Mouse (Mus musculus) colon, adult 2 months (tissue): ENCODE data around the gene Mlxip. TPM values are rescaled to one million over a fixed set of nuclear protein-coding genes. Genes with fewer than 3 reads are reported as not detected.

ENCODE experiments used
- polyA plus RNA-seq: library from polyadenylated mRNA; depleted of rRNA; stranded (reverse); fragments of >200 nt; gene quantifications from 2 replicates; pipeline ENCODE4 v1.2.3, GENCODE M21; 2012; rRNA removed

The Mlxip gene
- polyA plus RNA-seq = 53.0 and 82.7 TPM in 2 replicates

DNA sequence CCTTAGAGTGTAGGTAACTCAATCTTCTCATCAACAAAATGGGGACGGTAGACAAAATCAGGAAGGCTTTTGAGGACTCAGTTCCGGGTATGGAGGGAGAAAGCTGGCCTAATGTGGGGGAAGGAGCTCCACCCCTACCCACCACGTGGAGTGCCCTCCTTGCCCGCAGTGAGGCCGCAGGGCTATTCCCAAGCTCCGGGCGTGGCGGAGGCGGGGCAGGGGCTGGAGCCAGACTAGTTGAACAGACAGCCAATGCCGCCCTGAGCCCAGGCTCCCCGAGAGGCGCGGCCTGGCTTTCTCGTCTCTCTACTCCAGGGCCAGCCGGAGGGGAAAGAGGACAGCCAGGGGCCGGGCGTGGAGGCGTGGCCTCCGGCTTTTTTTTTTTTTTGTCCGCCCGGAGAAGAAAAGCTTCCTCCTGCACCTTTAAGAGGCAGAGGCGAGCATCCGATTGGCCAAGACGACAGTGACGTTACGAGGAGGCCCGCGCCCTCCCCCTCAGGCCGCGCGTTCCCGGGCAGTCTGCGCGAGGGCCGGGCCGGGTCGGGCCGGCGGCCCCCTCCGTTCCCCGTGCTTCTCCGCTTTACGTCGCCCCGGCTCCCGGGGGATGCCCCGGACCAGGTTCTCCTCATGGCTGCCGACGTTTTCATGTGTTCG, at the start of gene Mlxip:
TSS of gene Mlxip (plus strand) at position 496 of the 654 bp plus-strand sequence.

GRCm38 (mm10) chr5:123489112-123489785, 94.7 kb downstream of the Mlxip start, which contains the start of the genes Lrrc43 and Il31:
Gene Lrrc43 (plus strand): TSS chr5:123489305.
Gene Il31 (minus strand): TSS chr5:123489489.

Other genes with a start within 250 kb of the Mlxip start
- gene Psmd9, start 225.4 kb upstream of the Mlxip start, polyA plus RNA-seq = 20.2 and 21.1 TPM in 2 replicates
- 110 and 112 TPM in 2 replicates for gene Hpd, start 212.1 kb upstream of the Mlxip start, polyA plus RNA-seq
- gene Wdr66, start 142.7 kb upstream of the Mlxip start, polyA plus RNA-seq = 0.66 and 0.76 TPM in 2 replicates
- gene Bcl7a, start 51.0 kb upstream of the Mlxip start, polyA plus RNA-seq = 4.5 and 4.9 TPM in 2 replicates
- gene Lrrc43, start 94.5 kb downstream of the Mlxip start, polyA plus RNA-seq = not detected in 2 replicates
- gene Il31, start 94.7 kb downstream of the Mlxip start, polyA plus RNA-seq = not detected in 2 replicates
- 0.33 TPM in 1 of 2 replicates, not detected in the other for gene B3gnt4, start 115.7 kb downstream of the Mlxip start, polyA plus RNA-seq
- gene Diablo, start 129.4 kb downstream of the Mlxip start, polyA plus RNA-seq = 37.9 and 38.2 TPM in 2 replicates
- gene Gm49027, start 130.7 kb downstream of the Mlxip start, polyA plus RNA-seq = 19.5 and 21.7 TPM in 2 replicates
- gene Vps33a, start 178.2 kb downstream of the Mlxip start, polyA plus RNA-seq = 8.8 and 11.2 TPM in 2 replicates